Mouse (Mus musculus): Measurements from ENCODE around the gene Lnp1. TPM values are rescaled to one million over a fixed set of nuclear protein-coding genes. Genes with fewer than 3 reads are reported as not detected.
A peak's percentile ranks its signal among the peaks of the same experiment; 100 is the strongest.
"Not testable (repeated sequence)": the region's sequence is repeated elsewhere in the genome, so short reads cannot be mapped to it uniquely, and the experiment has no call there.

Lnp1 gene
- total RNA-seq (2021) = not detected

DNA sequence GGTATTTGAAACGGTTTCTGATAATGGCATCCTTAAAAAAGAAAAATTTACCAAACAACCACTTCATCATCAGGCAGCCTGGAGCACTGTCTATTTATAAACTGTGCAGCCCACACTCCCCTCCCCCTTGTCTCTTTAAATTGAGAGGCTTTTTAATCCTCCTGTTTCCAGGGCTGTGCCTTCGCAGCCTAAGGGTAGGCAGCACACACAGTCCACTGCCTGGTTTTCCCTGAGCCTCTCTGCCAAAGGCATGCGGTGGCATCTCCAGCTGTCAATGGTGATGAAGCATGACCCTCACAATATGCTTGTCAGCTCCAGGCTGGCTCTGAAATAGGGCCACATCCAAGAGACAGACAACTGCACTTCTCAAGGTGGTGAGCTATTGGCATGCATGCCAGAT lies at the start of gene Lnp1:
Lnp1 (minus strand) TSS at position 39 of the 400 bp plus-strand sequence.
- intact Hi-C loops (cut with DNase I) = no loop called here
- no peak for DNase-seq (ENCODE audit: low spot score)

DNA sequence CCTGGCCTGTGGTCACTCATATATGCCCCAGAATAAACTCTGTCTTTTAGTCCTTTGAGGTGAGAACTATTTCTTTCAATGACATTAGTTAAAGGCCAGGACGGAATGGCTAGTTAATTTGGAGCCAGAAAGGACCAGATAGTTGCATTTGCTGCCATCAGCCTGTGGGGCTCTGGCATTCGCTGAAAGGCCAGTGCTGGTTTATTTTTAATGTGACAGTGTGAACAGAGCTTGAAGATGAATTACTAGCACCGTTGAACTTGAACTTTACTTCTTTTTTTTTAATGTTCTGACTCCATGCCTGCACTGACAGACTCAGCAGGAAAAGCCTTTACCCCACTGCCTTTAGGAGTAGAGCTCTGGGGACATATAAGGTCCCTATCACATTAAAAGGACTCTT lies 46.8 kb upstream of the Lnp1 start:
- intact Hi-C loops (cut with DNase I) = no loop called here

DNA sequence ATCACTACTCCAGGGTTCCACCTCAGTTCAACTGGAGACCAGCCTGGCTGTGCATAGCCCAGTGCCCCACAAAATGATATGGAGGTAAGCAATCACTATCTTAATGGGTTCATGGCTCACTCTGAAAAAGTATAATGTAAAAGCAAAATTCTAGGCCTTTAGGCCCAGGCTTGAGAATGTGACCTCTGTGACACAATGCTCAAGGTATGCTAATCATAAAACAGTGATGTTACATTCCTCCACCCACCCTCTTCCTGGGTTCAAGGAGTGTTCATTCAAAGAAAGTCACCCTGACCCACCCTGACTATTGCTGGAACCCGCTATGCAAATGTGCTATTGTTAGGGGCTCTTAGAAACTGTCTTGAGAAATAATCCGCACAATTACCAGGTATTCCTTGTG lies 30.4 kb upstream of the Lnp1 start:
- DNase-seq (ENCODE audit: low spot score); intact Hi-C loops (cut with DNase I): not testable (repeated sequence)

More for the DNA sequence above, 46.8 kb upstream of the Lnp1 start:
- DNase-seq (ENCODE audit: low spot score) = no peak

DNA sequence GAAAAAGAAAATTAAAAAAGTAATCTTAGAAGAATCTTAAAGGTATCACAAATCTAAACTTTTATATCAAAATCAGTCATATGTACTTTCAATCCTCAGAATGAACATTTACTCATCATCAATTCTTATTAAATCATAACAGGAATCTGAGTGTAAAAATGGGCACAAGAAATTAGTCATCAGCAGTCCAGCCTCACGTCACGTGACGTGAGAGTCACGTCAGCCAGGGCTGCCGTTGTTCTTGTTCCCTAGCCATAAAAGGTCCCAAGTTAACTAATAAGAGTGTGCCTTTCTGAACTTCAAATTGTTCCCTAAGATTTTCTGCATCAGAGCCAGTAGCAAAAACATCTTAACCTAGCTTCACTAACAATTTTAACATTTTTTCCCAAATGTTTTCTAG lies 21.2 kb upstream of the Lnp1 start:
- intact Hi-C loops (cut with DNase I) = no loop called here
- DNase-seq (ENCODE audit: low spot score) = no peak

DNA sequence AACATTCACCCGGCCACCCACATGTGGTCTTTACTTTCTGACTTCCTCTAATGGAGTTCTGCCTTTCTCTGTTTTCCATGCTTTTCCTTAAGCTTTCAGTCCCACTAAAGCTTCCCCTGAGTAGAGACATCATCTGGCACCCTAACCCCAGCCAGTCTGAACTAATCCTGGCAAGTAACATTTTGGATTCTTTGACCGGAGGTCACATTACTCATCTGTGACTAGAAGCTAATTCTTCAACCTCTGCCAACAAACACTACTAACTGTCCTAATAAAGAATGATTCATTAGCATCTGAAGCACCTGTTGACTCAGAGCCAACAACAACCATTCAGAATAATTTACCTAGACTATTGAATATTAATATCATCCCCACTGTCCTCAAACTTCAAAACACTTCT lies 14.5 kb upstream of the Lnp1 start:
- intact Hi-C loops (cut with DNase I) = no loop called here

DNA sequence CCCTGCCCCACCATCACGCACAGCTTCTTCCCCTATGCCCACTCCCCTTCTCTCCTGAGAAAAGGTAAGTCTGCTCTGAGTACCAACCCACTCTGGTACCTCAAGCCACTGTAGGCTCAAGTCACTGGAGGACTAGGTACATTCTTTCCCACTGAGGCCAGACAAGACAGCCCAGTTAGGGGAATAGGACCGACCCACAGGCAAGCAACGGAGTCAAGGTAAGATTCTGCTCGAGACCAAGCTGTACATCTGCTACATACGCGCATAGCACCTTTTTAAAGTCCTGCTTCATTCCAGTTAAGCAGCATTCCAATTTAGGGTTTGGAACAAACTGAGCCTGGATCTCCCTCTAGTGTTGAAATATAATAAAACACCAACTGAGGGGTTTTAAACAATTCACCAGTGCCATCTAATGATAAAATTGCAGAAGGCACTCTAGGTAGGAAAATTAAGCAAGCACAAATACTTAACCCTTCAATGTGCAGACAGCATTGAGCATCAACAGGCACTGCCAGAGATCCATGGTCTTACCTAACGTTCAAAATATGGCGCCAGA lies 7.7 kb downstream of the Lnp1 start:
- intact Hi-C loops (cut with DNase I) = loop anchor here (2.0 kb wide), 1 partner anchor 149 kb away; no protein-coding TSS in a partner anchor
- no peak for DNase-seq (ENCODE audit: low spot score)

More for the DNA sequence above, 14.5 kb upstream of the Lnp1 start:
- DNase-seq (ENCODE audit: low spot score) = no peak

DNA sequence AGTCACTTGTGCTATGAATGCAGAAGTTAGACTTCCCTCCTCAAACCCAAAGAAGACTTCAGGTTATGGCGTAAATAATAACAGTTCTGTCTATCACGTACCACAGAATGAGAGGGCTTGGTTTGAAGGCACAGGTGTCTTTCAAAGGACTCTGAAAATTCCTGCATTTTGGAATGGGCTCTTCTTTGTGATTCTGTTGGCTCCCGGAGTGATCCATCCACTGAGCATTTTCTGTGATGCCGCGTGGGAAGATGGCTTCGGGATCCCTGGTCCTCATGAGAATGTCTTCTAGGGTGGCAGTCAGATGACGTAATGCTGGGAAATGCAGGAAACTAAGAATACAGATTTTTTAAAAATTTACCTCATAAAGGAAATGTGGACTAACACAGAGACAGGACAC lies 10.6 kb downstream of the Lnp1 start:
- intact Hi-C loops (cut with DNase I) = no loop called here
- no peak for DNase-seq (ENCODE audit: low spot score)

DNA sequence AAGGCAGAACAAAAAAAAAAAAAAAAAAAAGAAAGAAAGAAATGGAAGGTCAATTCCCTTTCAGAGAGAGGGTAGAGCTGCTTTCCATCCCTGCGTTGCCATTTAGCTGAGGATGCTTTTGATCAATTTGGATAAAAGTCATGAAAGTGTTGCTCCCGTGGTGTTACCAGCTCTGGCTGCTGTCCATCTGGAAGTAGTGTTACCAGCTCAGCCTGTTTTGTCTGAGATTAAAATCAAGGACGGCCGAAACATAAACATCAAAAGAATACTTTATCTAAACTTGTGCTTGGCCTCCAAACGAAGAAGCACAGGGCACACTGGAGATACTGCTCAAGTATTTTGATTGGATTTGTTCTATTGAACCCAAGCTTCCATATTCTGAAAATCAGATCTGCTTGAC lies 18.9 kb downstream of the Lnp1 start:
- intact Hi-C loops (cut with DNase I) = no loop called here
- no peak for DNase-seq (ENCODE audit: low spot score)

DNA sequence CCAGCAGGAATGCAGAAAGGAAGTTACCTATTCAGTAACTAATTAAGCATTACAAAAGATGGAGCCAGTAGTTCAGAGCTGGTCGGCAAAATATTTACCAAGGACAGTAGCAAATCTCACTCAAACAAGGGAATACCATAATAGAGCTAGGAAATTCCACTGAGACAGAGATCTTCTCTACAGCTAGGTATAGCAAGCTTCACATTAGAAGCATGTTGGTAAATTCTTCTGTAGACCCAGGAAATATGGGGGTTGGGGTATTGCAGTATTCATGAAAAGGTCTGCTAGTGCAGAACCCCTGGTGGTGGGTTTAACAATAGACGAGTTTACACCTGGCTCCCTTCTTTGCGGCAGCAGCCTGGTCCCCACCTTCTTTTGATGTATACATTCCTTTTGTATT lies 25.7 kb downstream of the Lnp1 start:
- intact Hi-C loops (cut with DNase I); DNase-seq (ENCODE audit: low spot score): not testable (repeated sequence)

DNA sequence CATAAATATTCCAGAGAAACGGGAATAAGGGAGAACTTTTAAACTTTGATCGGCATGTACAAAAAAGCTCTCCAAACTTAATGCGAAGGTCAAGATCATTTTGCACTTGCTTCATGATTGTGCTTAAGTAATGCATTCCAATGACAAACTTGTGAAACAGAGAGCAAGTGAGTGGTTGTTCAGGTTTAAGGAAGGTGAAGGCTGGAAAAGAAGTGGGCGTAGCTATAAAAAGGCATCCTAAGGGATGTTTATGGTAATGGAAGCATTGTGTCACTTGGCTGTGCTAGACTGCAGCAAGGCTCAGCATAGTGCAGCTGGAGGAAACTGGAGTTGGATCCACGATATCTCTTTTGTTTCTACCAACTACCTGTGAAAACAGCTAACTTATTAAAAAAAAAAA lies 36.3 kb downstream of the Lnp1 start:
- intact Hi-C loops (cut with DNase I) = no loop called here
- DNase-seq (ENCODE audit: low spot score) = no peak

DNA sequence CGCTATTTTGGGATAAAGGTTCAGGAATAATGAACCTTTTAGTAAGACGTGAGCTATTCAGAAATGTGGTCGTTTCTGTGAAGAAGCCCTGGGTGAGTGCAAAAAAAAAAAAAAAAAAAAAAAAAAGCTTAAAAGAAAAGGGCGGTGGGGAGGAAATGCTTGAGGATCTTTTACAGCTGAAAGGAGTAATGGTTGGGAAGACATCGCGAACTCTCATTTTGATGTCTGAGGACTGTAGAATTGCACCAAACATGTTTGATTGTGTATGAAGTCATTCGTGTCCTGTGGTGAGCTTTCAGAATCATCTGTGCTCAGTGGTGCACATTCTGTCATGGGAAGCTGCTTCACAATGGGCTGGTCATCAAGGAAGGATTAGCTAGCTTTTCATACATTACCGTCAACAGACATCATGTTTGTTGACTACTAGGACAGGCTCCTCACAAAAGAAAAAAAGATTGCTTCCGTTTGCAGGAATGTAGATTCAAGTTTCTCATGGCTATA lies 41.2 kb downstream of the Lnp1 start:
- no peak for DNase-seq (ENCODE audit: low spot score)
- intact Hi-C loops (cut with DNase I) = no loop called here

DNA sequence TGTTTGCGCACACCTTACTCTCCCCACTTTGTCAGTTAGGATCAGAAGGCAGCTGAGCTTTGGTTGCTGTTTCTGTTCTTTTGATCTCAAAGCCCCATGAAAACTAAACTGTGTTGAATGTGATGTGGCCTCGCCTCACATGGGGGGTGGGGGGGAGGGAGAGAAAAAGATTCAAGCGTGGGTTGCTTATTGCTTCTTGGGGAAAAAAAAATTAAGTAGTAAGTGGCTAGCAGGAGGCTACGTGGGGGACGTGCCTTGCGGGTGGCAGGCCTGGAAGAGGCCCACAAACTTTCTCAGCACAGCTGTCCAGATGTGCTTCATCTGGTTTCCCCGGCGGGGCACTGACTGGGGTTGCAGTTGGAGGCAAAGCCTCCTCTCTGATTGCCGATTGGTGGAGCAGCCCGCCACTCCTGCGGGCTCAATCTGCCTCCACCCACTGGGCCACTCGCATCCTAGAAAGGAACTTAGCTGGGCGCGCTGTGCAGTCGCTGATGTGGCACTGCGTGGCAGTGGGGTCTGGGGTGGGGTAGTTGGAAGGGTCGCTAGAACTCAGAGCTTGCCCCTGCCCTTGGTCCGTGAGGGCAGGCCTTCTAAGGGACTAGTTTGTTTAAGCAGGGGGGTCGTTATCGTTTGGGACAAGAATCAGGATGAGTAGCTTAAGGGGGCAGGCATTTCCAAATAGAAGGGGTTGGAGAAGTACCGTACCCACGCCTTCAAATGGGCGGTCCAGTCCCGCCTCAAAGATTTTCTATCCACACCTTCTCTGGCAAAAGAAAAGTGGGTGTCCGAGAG lies 41.8 kb downstream of the Lnp1 start, which contains the start of gene Tmem45a:
Tmem45a (minus strand) TSS at position 343 of the 792 bp plus-strand sequence.
- intact Hi-C loops (cut with DNase I) = no loop called here
- DNase-seq (ENCODE audit: low spot score) = peak; percentile 88

DNA sequence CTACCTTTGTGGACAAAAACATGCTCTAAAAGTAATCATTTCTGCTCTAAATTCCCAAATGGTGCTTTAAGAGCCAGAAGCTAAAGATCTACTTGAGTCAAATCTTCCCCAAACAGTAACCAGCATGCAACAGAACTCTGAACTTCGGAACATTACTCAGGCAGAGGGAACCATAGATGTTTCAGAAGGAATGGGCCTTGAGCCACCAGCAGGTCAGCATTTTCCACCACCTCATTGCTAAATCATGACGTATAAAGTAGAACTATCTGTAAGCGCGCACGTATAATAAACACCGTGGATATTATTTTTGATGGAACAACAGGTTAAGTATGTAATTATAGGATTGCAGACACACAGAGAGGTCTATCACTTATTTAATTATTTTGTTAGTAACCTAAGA lies 43.0 kb downstream of the Lnp1 start:
- DNase-seq (ENCODE audit: low spot score) = no peak
- intact Hi-C loops (cut with DNase I) = no loop called here

DNA sequence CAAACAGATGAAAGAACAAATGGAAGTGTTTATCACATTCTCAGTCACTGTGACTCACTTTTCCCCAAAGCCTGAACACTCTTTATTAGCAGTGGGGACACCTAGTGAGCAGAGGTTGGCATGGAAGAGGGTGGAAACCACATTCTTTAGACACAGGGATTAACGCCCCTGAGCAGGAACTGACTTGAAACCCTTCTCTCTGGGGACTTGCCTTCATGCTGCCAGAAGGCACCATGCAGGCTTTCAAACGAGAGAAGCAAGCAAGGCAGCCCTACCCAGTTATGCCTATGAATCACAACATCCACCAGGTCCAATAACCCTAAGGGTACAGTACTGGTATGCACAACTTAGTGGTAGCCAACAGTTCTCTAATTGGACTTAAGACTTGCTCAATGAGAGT lies 54.5 kb downstream of the Lnp1 start:
- intact Hi-C loops (cut with DNase I) = no loop called here

DNA sequence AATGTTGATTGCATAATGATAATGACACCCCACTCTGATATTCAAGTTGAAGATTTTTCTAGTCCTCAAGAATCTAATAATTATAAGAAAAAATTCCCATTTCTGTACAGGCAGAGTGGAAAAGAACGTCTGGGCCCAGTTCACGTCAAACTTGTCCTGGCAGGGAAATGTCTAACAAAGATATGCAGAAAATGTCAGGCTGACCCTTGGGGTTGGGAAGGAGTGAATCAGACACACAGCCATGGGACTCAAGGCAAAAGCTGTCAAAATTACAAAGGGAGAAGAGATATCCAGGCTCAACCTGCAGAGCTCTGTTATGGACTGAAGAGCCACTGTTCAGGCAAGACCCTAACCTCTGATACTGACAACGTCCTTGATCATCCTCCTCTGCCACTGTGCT lies 57.4 kb downstream of the Lnp1 start:
- intact Hi-C loops (cut with DNase I) = no loop called here
- no peak for DNase-seq (ENCODE audit: low spot score)

More for the DNA sequence above, 54.5 kb downstream of the Lnp1 start:
- no peak for DNase-seq (ENCODE audit: low spot score)

DNA sequence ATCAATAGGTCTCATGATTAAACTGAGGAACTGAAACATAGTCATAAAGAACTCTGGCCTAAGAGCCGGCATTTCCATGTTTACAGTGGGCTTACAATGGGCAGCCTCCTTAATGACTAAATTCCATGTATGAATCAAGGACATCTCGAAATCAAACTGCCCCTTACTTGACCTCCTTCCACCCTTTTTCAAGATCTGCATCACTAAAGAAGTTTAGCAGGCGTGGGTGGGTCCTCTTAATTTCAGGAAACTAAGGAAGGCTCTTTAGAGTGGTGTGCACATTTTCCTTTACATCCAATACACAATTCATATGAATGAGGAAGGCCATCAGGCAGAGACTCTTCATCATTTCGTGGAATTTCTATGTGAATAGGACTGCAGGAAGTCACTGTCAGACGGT lies 59.5 kb downstream of the Lnp1 start:
- DNase-seq (ENCODE audit: low spot score) = no peak
- intact Hi-C loops (cut with DNase I) = no loop called here

DNA sequence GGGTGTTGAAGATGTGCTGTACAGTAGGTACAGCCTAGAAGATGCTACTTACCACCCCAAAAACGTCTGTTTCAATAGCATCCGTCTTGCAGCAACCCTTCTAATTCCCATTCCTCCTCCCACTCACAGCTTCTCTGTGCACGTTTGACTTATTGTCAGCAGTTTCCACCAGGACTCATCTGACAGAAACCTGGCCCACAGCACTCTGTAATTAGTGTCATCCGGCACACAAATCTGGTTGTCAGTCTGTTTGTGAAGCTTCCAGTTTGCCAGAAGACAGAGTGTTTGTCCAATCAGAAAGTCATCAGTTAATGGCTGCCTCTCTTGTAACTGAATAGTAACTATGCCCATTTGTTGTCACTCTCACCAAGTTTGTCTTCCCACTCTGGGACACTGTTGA lies 60.3 kb downstream of the Lnp1 start:
- no peak for DNase-seq (ENCODE audit: low spot score)
- intact Hi-C loops (cut with DNase I) = no loop called here

Other genes with a start within 250 kb of the Lnp1 start
- 10 to 100 TPM; 48.0 to 49.5 TPM for gene Tfg, start 210.6 kb downstream of the Lnp1 start, total RNA-seq (2021)
- not detected for gene Adgrg7, start 132.2 kb downstream of the Lnp1 start, total RNA-seq (2021)
- gene Tmem45a, start 41.9 kb downstream of the Lnp1 start, total RNA-seq (2021) = 1 to 10 TPM; 3.7 to 3.8 TPM
- not detected for gene Tmem45a2, start 143.3 kb upstream of the Lnp1 start, total RNA-seq (2021)
- 10 to 100 TPM; 44.9 to 45.3 TPM for gene Tomm70a, start 193.6 kb upstream of the Lnp1 start, total RNA-seq (2021)
- gene Nit2, start 239.3 kb upstream of the Lnp1 start, total RNA-seq (2021) = 10 to 100 TPM; 31.8 to 31.9 TPM